Mouse (Mus musculus): ENCODE data around the gene Scgb1b29. TPM values are rescaled to one million over a fixed set of nuclear protein-coding genes. Genes with fewer than 3 reads are reported as not detected.
"Not testable (repeated sequence)": the region's sequence is repeated elsewhere in the genome, so short reads cannot be mapped to it uniquely, and the experiment has no call there.

Scgb1b29 gene
- not detected in 2 replicates for polyA plus RNA-seq (2014; fragmentation: Nextera tagmentation; extraction: Ambion mirVana)

GRCm38 (mm10) chr7:32441241-32441640, at the start of gene Scgb1b29:
Scgb1b29 (plus strand) TSS chr7:32441541.
- WGBS: 76% methylated on average over 3 of the region's 5 CpGs
- H3K9me3 ChIP-seq (ENCODE audit: control insufficient read depth, low read length); H3K9ac ChIP-seq (ENCODE audit: low read length); H3K27me3 ChIP-seq (replicated peaks; ENCODE audit: control insufficient read depth, insufficient read depth, low read length); H3K4me2 ChIP-seq (ENCODE audit: low read length); H3K36me3 ChIP-seq (ENCODE audit: control insufficient read depth, insufficient read depth, low read length); H3K4me3 ChIP-seq (ENCODE audit: low read depth, low read length); H3K27ac ChIP-seq (ENCODE audit: low read depth); DNase-seq (ENCODE audit: low spot score); H3K4me1 ChIP-seq (replicated peaks; ENCODE audit: control insufficient read depth, insufficient read depth, low read length); ATAC-seq (replicated peaks; ENCODE audit: low FRiP score, low TSS enrichment, low read depth): not testable (repeated sequence)

- not testable (repeated sequence) for ATAC-seq (replicated peaks; ENCODE audit: low FRiP score, low TSS enrichment, low read depth); H3K36me3 ChIP-seq (ENCODE audit: control insufficient read depth, insufficient read depth, low read length); H3K4me2 ChIP-seq (ENCODE audit: low read length); H3K4me3 ChIP-seq (ENCODE audit: low read depth, low read length); H3K4me1 ChIP-seq (replicated peaks; ENCODE audit: control insufficient read depth, insufficient read depth, low read length); DNase-seq (ENCODE audit: low spot score); H3K27ac ChIP-seq (ENCODE audit: low read depth); H3K27me3 ChIP-seq (replicated peaks; ENCODE audit: control insufficient read depth, insufficient read depth, low read length); H3K9me3 ChIP-seq (ENCODE audit: control insufficient read depth, low read length); H3K9ac ChIP-seq (ENCODE audit: low read length)
- WGBS: 87% methylated on average over 10 of the region's 11 CpGs
Measured at GRCm38 (mm10) chr7:32428636-32429035, 12.7 kb upstream of the Scgb1b29 start.

Other genes starting within 250 kb of the Scgb1b29 start
- gene Scgb2b11, start 230.4 kb upstream of the Scgb1b29 start, polyA plus RNA-seq (2014; fragmentation: Nextera tagmentation; extraction: Ambion mirVana): not detected in 2 replicates
- not detected in 2 replicates for gene Scgb1b11, start 218.7 kb upstream of the Scgb1b29 start, polyA plus RNA-seq (2014; fragmentation: Nextera tagmentation; extraction: Ambion mirVana)
- not detected in 2 replicates for gene Scgb2b12, start 114.3 kb upstream of the Scgb1b29 start, polyA plus RNA-seq (2014; fragmentation: Nextera tagmentation; extraction: Ambion mirVana)
- gene Scgb1b12, start 107.4 kb upstream of the Scgb1b29 start, polyA plus RNA-seq (2014; fragmentation: Nextera tagmentation; extraction: Ambion mirVana): not detected in 2 replicates